Mouse (Mus musculus) hindbrain, postnatal 0 days (tissue): ENCODE measurements at regions not wholly inside any gene's neighbourhood (a gene's known extent, or its start where the extent isn't known, plus 50 kb on each side); places are given as distances from the start of the nearest gene placed in this dataset.

Experiments
- ATAC-seq: fragments of 200-750 bp; cut with Nextera tagmentation; 2 replicates; pipeline ENCODE4 v1.8.0; 2017; ENCODE audit warnings: mild to moderate bottlenecking, moderate TSS enrichment, moderate library complexity
- DNase-seq: peaks from one replicate; pipeline ENCODE4 v3.0.0-alpha.2; 2015; ENCODE audit warnings: low spot score
- H3K27ac ChIP-seq: fragments of 300-500 bp; sonication (generic); 2 replicates; pipeline ENCODE4 v1.5.1; 2014; ENCODE audit warnings: mild to moderate bottlenecking
- H3K27me3 ChIP-seq: fragments of 300-500 bp; sonication (generic); 2 replicates; pipeline ENCODE4 v1.6.1; 2014; ENCODE audit warnings: low read length, mixed read lengths; ENCODE audit not compliant: insufficient read depth
- H3K36me3 ChIP-seq: fragments of 300-500 bp; sonication (generic); 2 replicates; pipeline ENCODE4 v1.6.1; 2014; ENCODE audit warnings: low read length, mixed read lengths; ENCODE audit not compliant: insufficient read depth
- H3K4me1 ChIP-seq: fragments of 300-500 bp; sonication (generic); 2 replicates; pipeline ENCODE4 v1.6.1; 2014; ENCODE audit warnings: antibody characterized with exemption, low read length, mixed read lengths; ENCODE audit not compliant: insufficient read depth
- H3K4me2 ChIP-seq: fragments of 300-500 bp; sonication (generic); 2 replicates; pipeline ENCODE4 v1.6.1; 2014; ENCODE audit warnings: low read depth, mild to moderate bottlenecking, low read length, moderate library complexity, mixed read lengths
- H3K4me3 ChIP-seq: fragments of 300-500 bp; sonication (generic); 2 replicates; pipeline ENCODE4 v1.5.1; 2014; ENCODE audit warnings: low read length
- H3K9ac ChIP-seq: fragments of 300-500 bp; sonication (generic); replicated peaks from 2 replicates; pipeline ENCODE4 v1.6.1; 2014; ENCODE audit warnings: mild to moderate bottlenecking, low read length, moderate library complexity, mixed read lengths
- H3K9me3 ChIP-seq: fragments of 300-500 bp; sonication (generic); 2 replicates; pipeline ENCODE4 v1.6.1; 2016; ENCODE audit warnings: low read length, mixed read lengths
- CTCF ChIP-seq: IDR thresholded peaks from 2 replicates; pipeline ENCODE4 v1.5.1; 2016; ENCODE audit warnings: antibody characterized with exemption, control low read depth, low read depth
- WGBS: fragments of 180-500 bp; shearing (Covaris S2); extraction: QIAGEN DNeasy Blood & Tissue Kit; methylation state at CpG from one replicate; pipeline ENCODE4 v1.1.7; 2014; 5-methylcytosine and 5-hydroxymethylcytosine counted together

GRCm38 (mm10) chr13:111170269-111171165 lies 84.3 kb upstream of the Actbl2 start:
- Histone ChIP-seq H3K27me3 (no peaks in the 10 kb centered on the region), H3K4me2 (no peak overlapping the region), H3K9ac (no peak overlapping the region), H3K4me1 (no peaks in the 10 kb centered on the region), H3K9me3 (no peaks in the 10 kb centered on the region), H3K4me3 (no peak overlapping the region), H3K27ac (no peak overlapping the region), H3K36me3 (no peaks in the 10 kb centered on the region)
- 60% methylated on average over 5 of the region's 5 CpGs for WGBS
- no peak for TF ChIP-seq CTCF
- ATAC-seq (peak; percentile 92), DNase-seq (peak; percentile 36)

- Histone ChIP-seq H3K4me1 (no peaks in the 10 kb centered on the region), H3K36me3 (no peaks in the 10 kb centered on the region), H3K27ac (no peak overlapping the region), H3K4me2 (no peak overlapping the region), H3K4me3 (no peak overlapping the region), H3K27me3 (no peaks in the 10 kb centered on the region), H3K9ac (no peak overlapping the region), H3K9me3 (no peaks in the 10 kb centered on the region)
- no peak for DNase-seq
- no peak for ATAC-seq
- no peak for TF ChIP-seq CTCF
- WGBS, result 86% methylated on average over 6 of the region's 6 CpGs
Measured at GRCm38 (mm10) chr13:111179186-111179585, 75.6 kb upstream of the Actbl2 start.

DNA sequence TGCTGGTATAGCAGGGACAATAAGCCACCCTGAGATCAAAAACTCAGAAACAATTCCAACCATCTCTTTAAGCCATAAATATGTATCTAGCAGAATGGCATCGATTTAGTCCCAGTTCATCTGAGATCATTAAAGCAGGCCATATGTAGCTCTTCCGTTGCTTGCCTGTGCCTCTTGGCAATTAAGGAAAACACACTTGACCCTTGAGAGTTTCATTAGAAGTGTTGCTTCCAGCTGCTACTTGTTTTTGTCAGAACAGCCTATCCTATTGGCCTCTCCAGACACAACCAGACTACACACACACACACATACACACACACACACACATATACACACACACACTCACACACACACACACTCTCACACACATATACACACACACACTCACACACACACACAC lies 71.5 kb upstream of the Actbl2 start:
- 78% methylated on average over 2 of the region's 2 CpGs for WGBS
- H3K27ac ChIP-seq, result no peak overlapping the region
- no peak for DNase-seq
- H3K9me3 ChIP-seq, result no peaks in the 10 kb centered on the region
- no peaks in the 10 kb centered on the region for H3K27me3 ChIP-seq
- ATAC-seq, result no peak
- no peak overlapping the region for H3K9ac ChIP-seq
- no peak overlapping the region for H3K4me3 ChIP-seq
- TF ChIP-seq CTCF, result no peak
- H3K36me3 ChIP-seq, result no peaks in the 10 kb centered on the region
- H3K4me1 ChIP-seq, result no peaks in the 10 kb centered on the region
- no peak overlapping the region for H3K4me2 ChIP-seq

- H3K4me2 ChIP-seq, result no peak overlapping the region
- no peak for ATAC-seq
- H3K4me1 ChIP-seq, result no peaks in the 10 kb centered on the region
- DNase-seq, result no peak
- no peak overlapping the region for H3K9ac ChIP-seq
- no peaks in the 10 kb centered on the region for H3K9me3 ChIP-seq
- 80% methylated on average over 4 of the region's 4 CpGs for WGBS
- no peaks in the 10 kb centered on the region for H3K27me3 ChIP-seq
- H3K4me3 ChIP-seq, result no peak overlapping the region
- H3K27ac ChIP-seq, result no peak overlapping the region
- no peak for TF ChIP-seq CTCF
- H3K36me3 ChIP-seq, result no peaks in the 10 kb centered on the region
Measured at GRCm38 (mm10) chr13:111185799-111186198, 69.0 kb upstream of the Actbl2 start.

- WGBS, result 87% methylated on average over 2 of the region's 2 CpGs
- H3K9me3 ChIP-seq, result no peaks in the 10 kb centered on the region
- no peaks in the 10 kb centered on the region for H3K36me3 ChIP-seq
- H3K4me2 ChIP-seq, result no peak overlapping the region
- no peak overlapping the region for H3K27ac ChIP-seq
- DNase-seq (no peak), ATAC-seq (no peak)
- H3K27me3 ChIP-seq, result no peaks in the 10 kb centered on the region
- H3K4me3 ChIP-seq, result no peak overlapping the region
- no peaks in the 10 kb centered on the region for H3K4me1 ChIP-seq
- TF ChIP-seq CTCF, result no peak
- no peak overlapping the region for H3K9ac ChIP-seq
Measured at GRCm38 (mm10) chr13:111186833-111187232, 68.0 kb upstream of the Actbl2 start.

- WGBS, result 80% methylated on average over 2 of the region's 2 CpGs
- Histone ChIP-seq H3K27ac (no peak overlapping the region), H3K27me3 (no peaks in the 10 kb centered on the region), H3K36me3 (no peaks in the 10 kb centered on the region), H3K4me3 (no peak overlapping the region), H3K9ac (no peak overlapping the region), H3K4me2 (no peak overlapping the region), H3K9me3 (no peaks in the 10 kb centered on the region), H3K4me1 (no peaks in the 10 kb centered on the region)
- no peak for TF ChIP-seq CTCF
- ATAC-seq (no peak), DNase-seq (no peak)
Measured at GRCm38 (mm10) chr13:111193919-111194318, 60.9 kb upstream of the Actbl2 start.

- ATAC-seq, result no peak
Measured at GRCm38 (mm10) chr13:111194337-111194736, 60.5 kb upstream of the Actbl2 start.

More at GRCm38 (mm10) chr13:111194337-111194736, 60.5 kb upstream of the Actbl2 start:
- TF ChIP-seq CTCF, result no peak
- H3K9ac ChIP-seq, result no peak overlapping the region
- H3K4me1 ChIP-seq, result no peaks in the 10 kb centered on the region
- H3K27me3 ChIP-seq, result no peaks in the 10 kb centered on the region
- no peak overlapping the region for H3K4me2 ChIP-seq
- DNase-seq, result peak; percentile 36
- no peaks in the 10 kb centered on the region for H3K36me3 ChIP-seq
- no peaks in the 10 kb centered on the region for H3K9me3 ChIP-seq
- no peak overlapping the region for H3K27ac ChIP-seq
- WGBS, result 39% methylated on average over 7 of the region's 7 CpGs
- H3K4me3 ChIP-seq, result no peak overlapping the region
